Mouse (Mus musculus) embryonic facial prominence, embryonic 10.5 days (tissue): ENCODE measurements at regions not wholly inside any gene's neighbourhood (a gene's known extent, or its start where the extent isn't known, plus 50 kb on each side); places are given as distances from the start of the nearest gene placed in this dataset.

Experiments used
- DNase-seq: peaks from one replicate; pipeline ENCODE4 v3.0.0-alpha.2; 2017; ENCODE audit warnings: low spot score
- H3K27ac ChIP-seq: fragments of 300-500 bp; sonication (generic); replicated peaks from 2 replicates; pipeline ENCODE4 v1.5.1; 2016; ENCODE audit warnings: mild to moderate bottlenecking
- H3K27me3 ChIP-seq: fragments of 300-500 bp; sonication (generic); replicated peaks from 2 replicates; pipeline ENCODE4 v1.6.1; 2016; ENCODE audit warnings: low read depth, mild to moderate bottlenecking; ENCODE audit not compliant: poor library complexity, severe bottlenecking
- H3K36me3 ChIP-seq: fragments of 300-500 bp; sonication (generic); replicated peaks from 2 replicates; pipeline ENCODE4 v1.6.1; 2016; ENCODE audit warnings: mild to moderate bottlenecking, moderate library complexity
- H3K4me1 ChIP-seq: fragments of 300-500 bp; sonication (generic); 2 replicates; pipeline ENCODE4 v1.6.1; 2016
- H3K4me3 ChIP-seq: fragments of 300-500 bp; sonication (generic); 2 replicates; pipeline ENCODE4 v1.5.1; 2016; ENCODE audit warnings: mild to moderate bottlenecking, moderate library complexity
- H3K9me3 ChIP-seq: fragments of 300-500 bp; sonication (generic); 2 replicates; pipeline ENCODE4 v1.6.1; 2016; ENCODE audit warnings: mild to moderate bottlenecking
- WGBS: fragments of 180-500 bp; shearing (Covaris S2); methylation state at CpG from one replicate; pipeline ENCODE4 v1.1.7; 2016; 5-methylcytosine and 5-hydroxymethylcytosine counted together

- H3K4me1 ChIP-seq, result peaks cover 21% of the 10 kb centered on the region
- no peak overlapping the region for H3K27ac ChIP-seq
- H3K9me3 ChIP-seq, result no peaks in the 10 kb centered on the region
- H3K4me3 ChIP-seq, result no peak overlapping the region
- H3K27me3 ChIP-seq, result peaks cover under 1% of the 10 kb centered on the region; the same call in 1 of the 2 replicates
- DNase-seq, result peak; percentile 70
- 28% methylated on average over 13 of the region's 13 CpGs for WGBS
- H3K36me3 ChIP-seq, result no peaks in the 10 kb centered on the region
Measured at GRCm38 (mm10) chr9:88049270-88049669, 277.7 kb upstream of the Nt5e start.

- peaks cover 5% of the 10 kb centered on the region; the same call in 1 of the 2 replicates for H3K27me3 ChIP-seq
- no peaks in the 10 kb centered on the region for H3K9me3 ChIP-seq
- no peak overlapping the region for H3K27ac ChIP-seq
- WGBS, result 70% methylated on average over 4 of the region's 4 CpGs
- peaks cover 21% of the 10 kb centered on the region for H3K4me1 ChIP-seq
- no peak overlapping the region for H3K4me3 ChIP-seq
- H3K36me3 ChIP-seq, result no peaks in the 10 kb centered on the region
- no peak for DNase-seq
Measured at GRCm38 (mm10) chr9:88049792-88050191, 277.2 kb upstream of the Nt5e start.

- Histone ChIP-seq H3K9me3 (no peaks in the 10 kb centered on the region), H3K4me3 (no peak overlapping the region), H3K27ac (no peak overlapping the region), H3K36me3 (no peaks in the 10 kb centered on the region), H3K4me1 (no peaks in the 10 kb centered on the region), H3K27me3 (peaks cover 14% of the 10 kb centered on the region; the same call in 1 of the 2 replicates)
- no peak for DNase-seq
- WGBS, result 79% methylated on average over 4 of the region's 4 CpGs
Measured at GRCm38 (mm10) chr9:88058551-88058950, 268.4 kb upstream of the Nt5e start.

GRCm38 (mm10) chr9:88059005-88059404 is 268.0 kb upstream of the Nt5e start:
- peaks cover 14% of the 10 kb centered on the region; the same call in 1 of the 2 replicates for H3K27me3 ChIP-seq
- no peaks in the 10 kb centered on the region for H3K9me3 ChIP-seq
- no peak overlapping the region for H3K4me3 ChIP-seq
- WGBS, result 82% methylated on average over 3 of the region's 3 CpGs
- no peaks in the 10 kb centered on the region for H3K36me3 ChIP-seq
- 0 out of 2 replicates have a peak, but pooled peaks cover under 1% of the 10 kb centered on the region for H3K4me1 ChIP-seq
- no peak overlapping the region for H3K27ac ChIP-seq
- no peak for DNase-seq

- peaks cover 21% of the 10 kb centered on the region for H3K4me1 ChIP-seq
- no peaks in the 10 kb centered on the region for H3K9me3 ChIP-seq
- DNase-seq, result no peak
- no peak overlapping the region for H3K4me3 ChIP-seq
- H3K36me3 ChIP-seq, result no peaks in the 10 kb centered on the region
- H3K27ac ChIP-seq, result no peak overlapping the region
- H3K27me3 ChIP-seq, result peaks cover 2% of the 10 kb centered on the region; the same call in 1 of the 2 replicates
- WGBS, result 44% methylated on average over 3 of the region's 3 CpGs
Measured at GRCm38 (mm10) chr9:88063973-88064676, 262.9 kb upstream of the Nt5e start.

GRCm38 (mm10) chr9:88065057-88065456 is 261.9 kb upstream of the Nt5e start:
- Histone ChIP-seq H3K36me3 (no peaks in the 10 kb centered on the region), H3K27ac (no peak overlapping the region), H3K27me3 (no peaks in the 10 kb centered on the region), H3K4me3 (no peak overlapping the region), H3K9me3 (no peaks in the 10 kb centered on the region), H3K4me1 (peaks cover 21% of the 10 kb centered on the region)
- 44% methylated on average over 4 of the region's 4 CpGs for WGBS
- no peak for DNase-seq

GRCm38 (mm10) chr9:88065777-88066176 is 261.2 kb upstream of the Nt5e start:
- WGBS, result 86% methylated on average over 7 of the region's 7 CpGs
- Histone ChIP-seq H3K36me3 (no peaks in the 10 kb centered on the region), H3K9me3 (no peaks in the 10 kb centered on the region), H3K4me3 (no peak overlapping the region), H3K4me1 (peaks cover 21% of the 10 kb centered on the region), H3K27ac (no peak overlapping the region), H3K27me3 (no peaks in the 10 kb centered on the region)
- DNase-seq, result no peak

GRCm38 (mm10) chr9:88068322-88068721 is 258.7 kb upstream of the Nt5e start:
- no peak overlapping the region for H3K4me3 ChIP-seq
- no peaks in the 10 kb centered on the region for H3K9me3 ChIP-seq
- H3K4me1 ChIP-seq, result peaks cover 23% of the 10 kb centered on the region

GRCm38 (mm10) chr9:88068881-88069304 is 258.1 kb upstream of the Nt5e start:
- Histone ChIP-seq H3K27ac (no peak overlapping the region), H3K4me3 (no peak overlapping the region), H3K4me1 (peaks cover 23% of the 10 kb centered on the region), H3K27me3 (no peaks in the 10 kb centered on the region), H3K9me3 (no peaks in the 10 kb centered on the region), H3K36me3 (no peaks in the 10 kb centered on the region)
- no peak for DNase-seq
- 78% methylated on average over 15 of the region's 15 CpGs for WGBS

More at GRCm38 (mm10) chr9:88068322-88068721, 258.7 kb upstream of the Nt5e start:
- Histone ChIP-seq H3K27ac (no peak overlapping the region), H3K36me3 (no peaks in the 10 kb centered on the region), H3K27me3 (no peaks in the 10 kb centered on the region)
- WGBS, result 90% methylated on average over 8 of the region's 8 CpGs
- DNase-seq, result no peak

- Histone ChIP-seq H3K36me3 (no peaks in the 10 kb centered on the region), H3K27ac (no peak overlapping the region), H3K4me3 (no peak overlapping the region), H3K27me3 (no peaks in the 10 kb centered on the region), H3K4me1 (peaks cover 14% of the 10 kb centered on the region), H3K9me3 (no peaks in the 10 kb centered on the region)
- 89% methylated on average over 13 of the region's 13 CpGs for WGBS
- no peak for DNase-seq
Measured at GRCm38 (mm10) chr9:88069834-88070233, 257.2 kb upstream of the Nt5e start.

GRCm38 (mm10) chr9:88073165-88073564 is 253.8 kb upstream of the Nt5e start:
- Histone ChIP-seq H3K4me1 (peaks cover 2% of the 10 kb centered on the region), H3K4me3 (no peak overlapping the region), H3K9me3 (no peaks in the 10 kb centered on the region), H3K27ac (no peak overlapping the region), H3K27me3 (no peaks in the 10 kb centered on the region), H3K36me3 (no peaks in the 10 kb centered on the region)
- WGBS, result 12% methylated on average over 6 of the region's 6 CpGs
- DNase-seq, result peak; percentile 66

- Histone ChIP-seq H3K4me1 (peaks cover 2% of the 10 kb centered on the region), H3K27me3 (no peaks in the 10 kb centered on the region), H3K9me3 (no peaks in the 10 kb centered on the region), H3K4me3 (no peak overlapping the region), H3K27ac (no peak overlapping the region), H3K36me3 (no peaks in the 10 kb centered on the region)
- WGBS, result 82% methylated on average over 7 of the region's 7 CpGs
- DNase-seq, result no peak
Measured at GRCm38 (mm10) chr9:88073579-88073978, 253.4 kb upstream of the Nt5e start.

- Histone ChIP-seq H3K27me3 (no peaks in the 10 kb centered on the region), H3K27ac (no peak overlapping the region), H3K9me3 (no peaks in the 10 kb centered on the region), H3K4me1 (no peaks in the 10 kb centered on the region), H3K4me3 (no peak overlapping the region), H3K36me3 (no peaks in the 10 kb centered on the region)
- 73% methylated on average over 5 of the region's 5 CpGs for WGBS
- no peak for DNase-seq
Measured at GRCm38 (mm10) chr9:88082931-88083479, 244.0 kb upstream of the Nt5e start.
